8 mouse cellular contexts compared by ENCODE assay signal in the genomic region with DNA sequence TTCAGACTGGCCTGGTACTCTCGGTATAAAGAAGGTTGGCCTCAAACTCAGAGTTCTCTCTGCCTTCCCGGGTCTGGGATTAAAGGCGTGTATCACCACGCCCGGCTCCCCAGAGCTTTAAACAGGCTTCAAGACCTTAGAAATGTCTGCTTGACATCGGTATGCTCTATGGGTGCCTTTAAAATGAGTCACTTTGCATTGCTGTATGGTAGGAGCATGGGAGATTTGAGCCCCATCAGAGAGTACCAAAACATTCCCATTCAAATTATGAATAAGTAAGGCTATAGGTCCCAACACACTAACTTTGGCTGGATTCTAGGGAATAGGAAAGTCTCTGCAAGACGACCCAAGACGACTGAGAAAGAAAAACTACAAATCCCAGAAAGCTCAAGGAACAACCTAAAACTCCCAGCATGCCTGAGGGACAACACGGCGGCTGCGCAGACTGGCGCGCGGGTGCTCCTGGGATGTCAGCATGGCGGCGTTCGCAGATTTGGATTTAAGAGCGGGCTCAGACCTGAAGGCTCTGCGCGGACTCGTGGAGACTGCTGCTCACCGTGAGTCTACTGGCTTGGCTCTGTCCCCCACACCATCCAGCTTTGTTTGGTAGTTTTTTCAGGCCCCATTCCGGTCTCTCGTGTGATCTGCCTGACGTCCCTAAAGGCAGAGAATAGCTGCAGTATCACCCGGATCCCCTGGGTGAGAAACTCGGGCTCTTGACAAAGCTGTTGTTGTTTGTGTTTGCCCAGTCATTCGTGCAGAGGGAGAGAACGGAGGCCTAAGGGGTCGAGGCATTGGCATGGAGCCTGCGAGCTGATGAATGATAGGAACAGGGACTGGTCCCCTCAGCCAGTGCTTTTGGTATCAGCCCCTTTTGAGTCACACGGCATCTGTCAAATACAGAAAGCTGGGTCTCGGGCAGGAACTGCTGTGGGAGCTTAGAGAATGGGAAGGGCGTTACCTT. TPM values are rescaled to one million over a fixed set of nuclear protein-coding genes. Genes with fewer than 3 reads are reported as not detected.
DNase-seq lines count a peak whose midpoint lies in the region; ATAC-seq and TF ChIP-seq lines count a peak whose summit lies in the region.

Gene Rpp30 (plus strand): TSS at position 455 of the 964 bp plus-strand sequence.

- peak within 1 kb of the TSS; percentile 99 for H3K4me3 ChIP-seq in ES-Bruce4 (ENCODE audit: low read depth, low read length)
- peak within 1 kb of the TSS; percentile 64 for H3K4me3 ChIP-seq in forebrain, embryonic 13.5 days
- H3K4me3 ChIP-seq in liver, postnatal 0 days (ENCODE audit: low read depth, low read length), result peak within 1 kb of the TSS; percentile 94
- peak within 1 kb of the TSS; percentile 42 for H3K4me3 ChIP-seq in neural tube, embryonic 14.5 days (ENCODE audit: low read depth, low read length)

- no peak for TF ChIP-seq EP300 in ES-Bruce4 (IDR thresholded peaks at IDR 0.05; ENCODE audit: insufficient read depth, low read depth, low read length)
- no peak for TF ChIP-seq EP300 in liver, postnatal 0 days (IDR thresholded peaks at IDR 0.05; ENCODE audit: low read depth)

- H3K27ac ChIP-seq in ES-Bruce4 (ENCODE audit: insufficient read depth, low read length), result no peak within 1 kb of the TSS
- no peak within 1 kb of the TSS for H3K27ac ChIP-seq in forebrain, embryonic 13.5 days
- 0 out of 2 replicates have a peak within 1 kb of the TSS, but pooled peaks have one; percentile 19 for H3K27ac ChIP-seq in liver, postnatal 0 days (ENCODE audit: low read depth)
- H3K27ac ChIP-seq in neural tube, embryonic 14.5 days (ENCODE audit: low read depth, low read length), result peak within 1 kb of the TSS; percentile 52; the same call in 1 of the 2 replicates

- H3K27me3 ChIP-seq in ES-Bruce4 (ENCODE audit: control insufficient read depth, insufficient read depth, low read length, poor library complexity, severe bottlenecking), result no peaks in the 10 kb centered on the region; the same call in 1 of the 2 replicates
- no peaks in the 10 kb centered on the region for H3K27me3 ChIP-seq in forebrain, embryonic 13.5 days
- H3K27me3 ChIP-seq in liver, postnatal 0 days (ENCODE audit: insufficient read depth, low read length), result peaks cover 5% of the 10 kb centered on the region; the same call in 1 of the 2 replicates
- no peaks in the 10 kb centered on the region for H3K27me3 ChIP-seq in neural tube, embryonic 14.5 days (ENCODE audit: control insufficient read depth, insufficient read depth, low read length)

- 2% methylated on average over 34 of the region's 34 CpGs for WGBS in forebrain, embryonic 13.5 days
- 2% methylated on average over 34 of the region's 34 CpGs for WGBS in large intestine, adult 2 months
- WGBS in liver, postnatal 0 days (ENCODE audit: insufficient replicate concordance), result 1% methylated on average over 34 of the region's 34 CpGs
- WGBS in neural tube, embryonic 14.5 days, result 2% methylated on average over 34 of the region's 34 CpGs

- intact Hi-C loops in heart, postnatal 10 days (cut with DNase I), result loop anchor here (2.0 to 5.0 kb wide), 3 partner anchors 959 to 1411 kb away; no protein-coding TSS in a partner anchor

- peak; percentile 96 for ATAC-seq in cerebellum, adult (ENCODE audit: insufficient number of reproducible peaks, low FRiP score, low TSS enrichment)
- peak; percentile 95 for ATAC-seq in forebrain, embryonic 13.5 days
- ATAC-seq in liver, postnatal 0 days, result peak; percentile 96
- peak; percentile 97 for ATAC-seq in neural tube, embryonic 14.5 days (ENCODE audit: low read depth)

- TF ChIP-seq CTCF in ES-Bruce4 (IDR thresholded peaks at IDR 0.05; ENCODE audit: low read depth, low read length), result no peak
- TF ChIP-seq CTCF in liver, postnatal 0 days (IDR thresholded peaks at IDR 0.05; ENCODE audit: low read depth), result no peak

- no peaks in the 10 kb centered on the region for H3K4me1 ChIP-seq in ES-Bruce4 (ENCODE audit: control insufficient read depth, insufficient read depth, low read length)
- peaks cover 11% of the 10 kb centered on the region for H3K4me1 ChIP-seq in forebrain, embryonic 13.5 days
- H3K4me1 ChIP-seq in liver, postnatal 0 days (ENCODE audit: insufficient read depth), result peaks cover 14% of the 10 kb centered on the region
- peaks cover 5% of the 10 kb centered on the region; the same call in 1 of the 2 replicates for H3K4me1 ChIP-seq in neural tube, embryonic 14.5 days (ENCODE audit: control insufficient read depth, insufficient read depth, low read length)

- peak within 1 kb of the TSS; percentile 82 for H3K9ac ChIP-seq in ES-Bruce4 (ENCODE audit: low read depth, poor library complexity, severe bottlenecking)
- peak within 1 kb of the TSS; percentile 78 for H3K9ac ChIP-seq in forebrain, embryonic 13.5 days
- peak within 1 kb of the TSS; percentile 88 for H3K9ac ChIP-seq in liver, postnatal 0 days (replicated peaks)
- H3K9ac ChIP-seq in neural tube, embryonic 14.5 days (replicated peaks; ENCODE audit: low read depth, low read length), result peak within 1 kb of the TSS; percentile 56

- peak within 1 kb of the TSS; percentile 73 for H3K4me2 ChIP-seq in forebrain, embryonic 13.5 days
- peak within 1 kb of the TSS; percentile 96 for H3K4me2 ChIP-seq in liver, postnatal 0 days (ENCODE audit: low read depth, low read length)
- peak within 1 kb of the TSS; percentile 78 for H3K4me2 ChIP-seq in neural tube, embryonic 14.5 days (ENCODE audit: low read depth, low read length)

- H3K36me3 ChIP-seq in ES-Bruce4 (ENCODE audit: control insufficient read depth, insufficient read depth, low read length, poor library complexity, severe bottlenecking), result peaks cover 5% of the 10 kb centered on the region
- H3K36me3 ChIP-seq in forebrain, embryonic 13.5 days (ENCODE audit: poor library complexity, severe bottlenecking), result peaks cover 6% of the 10 kb centered on the region
- H3K36me3 ChIP-seq in liver, postnatal 0 days (replicated peaks; ENCODE audit: insufficient read depth, low read length), result peaks cover 7% of the 10 kb centered on the region
- peaks cover 6% of the 10 kb centered on the region for H3K36me3 ChIP-seq in neural tube, embryonic 14.5 days (ENCODE audit: control insufficient read depth, insufficient read depth, low read length)

- H3K9me3 ChIP-seq in ES-Bruce4 (replicated peaks; ENCODE audit: control insufficient read depth, insufficient read depth, low read length, poor library complexity, severe bottlenecking), result no peaks in the 10 kb centered on the region
- H3K9me3 ChIP-seq in forebrain, embryonic 13.5 days (replicated peaks), result no peaks in the 10 kb centered on the region
- no peaks in the 10 kb centered on the region for H3K9me3 ChIP-seq in liver, postnatal 0 days (ENCODE audit: low read length)
- H3K9me3 ChIP-seq in neural tube, embryonic 14.5 days (ENCODE audit: control insufficient read depth, low read length), result no peaks in the 10 kb centered on the region

- peak; percentile 39 for TF ChIP-seq POLR2A in ES-Bruce4 (IDR thresholded peaks at IDR 0.05; ENCODE audit: insufficient read depth, low read length)

- peak; percentile 85 to 90 for DNase-seq in heart, postnatal 10 days
- peak; percentile 52 for DNase-seq in large intestine, adult 2 months (ENCODE audit: low read depth, low spot score)
- peak; percentile 88 for DNase-seq in liver, postnatal 0 days
- peak; percentile 87 for DNase-seq in testis, postnatal 10 days (ENCODE audit: low spot score)

RNA-seq across cellular contexts. Expression of gene Rpp30, which starts in this region (rescaled TPM):
- polyA plus RNA-seq in ES-Bruce4 (2011; ENCODE audit: insufficient read depth, insufficient read length, low read depth, missing spikeins), result 72.5 and 73.9 TPM in 2 replicates
- 119 and 123 TPM in 2 replicates for polyA plus RNA-seq in forebrain, embryonic 13.5 days (2015; fragmentation: Nextera tagmentation; extraction: Ambion mirVana)
- total RNA-seq in heart, postnatal 10 days (2021), result 10 to 100 TPM; 12.3 to 17.0 TPM
- polyA plus RNA-seq in large intestine, adult 2 months (2012; rRNA removed), result 3.6 and 3.7 TPM in 2 replicates
- 23.2 TPM in 2 replicates for polyA plus RNA-seq in liver, postnatal 0 days (2015; fragmentation: Nextera tagmentation; extraction: Ambion mirVana)
- 73.8 and 79.2 TPM in 2 replicates for polyA plus RNA-seq in neural tube, embryonic 14.5 days (2014; fragmentation: Nextera tagmentation; extraction: Ambion mirVana)

Comparison
In these comparisons a context has a peak if more than half of its experiments do, and no peak if none do; other contexts are left out.
1. H3K27ac ChIP-seq: peak in liver, postnatal 0 days (single experiment) and neural tube, embryonic 14.5 days (single experiment); none in ES-Bruce4 (single experiment) and forebrain, embryonic 13.5 days (single experiment).
2. H3K4me3 ChIP-seq: peak in every context shown above with its lines; median percentile 99 in ES-Bruce4; 94 in liver, postnatal 0 days; 64 in forebrain, embryonic 13.5 days; 42 in neural tube, embryonic 14.5 days.
3. Peak in every context shown above with its lines, with median percentiles within 50 percentile points of each other: H3K9ac ChIP-seq, ATAC-seq, H3K4me2 ChIP-seq and DNase-seq.